Mouse (Mus musculus) hindbrain, postnatal 0 days (tissue): ENCODE results near the gene Gm43191. TPM values are rescaled to one million over a fixed set of nuclear protein-coding genes. Genes with fewer than 3 reads are reported as not detected.

Experiments used
- ATAC-seq: fragments of 200-750 bp; cut with Nextera tagmentation; 2 replicates; pipeline ENCODE4 v1.8.0; 2017; ENCODE audit warnings: mild to moderate bottlenecking, moderate TSS enrichment, moderate library complexity
- DNase-seq: peaks from one replicate; pipeline ENCODE4 v3.0.0-alpha.2; 2015; ENCODE audit warnings: low spot score
- H3K27ac ChIP-seq: fragments of 300-500 bp; sonication (generic); 2 replicates; pipeline ENCODE4 v1.5.1; 2014; ENCODE audit warnings: mild to moderate bottlenecking
- H3K27me3 ChIP-seq: fragments of 300-500 bp; sonication (generic); 2 replicates; pipeline ENCODE4 v1.6.1; 2014; ENCODE audit warnings: low read length, mixed read lengths; ENCODE audit not compliant: insufficient read depth
- H3K36me3 ChIP-seq: fragments of 300-500 bp; sonication (generic); 2 replicates; pipeline ENCODE4 v1.6.1; 2014; ENCODE audit warnings: low read length, mixed read lengths; ENCODE audit not compliant: insufficient read depth
- H3K4me1 ChIP-seq: fragments of 300-500 bp; sonication (generic); 2 replicates; pipeline ENCODE4 v1.6.1; 2014; ENCODE audit warnings: antibody characterized with exemption, low read length, mixed read lengths; ENCODE audit not compliant: insufficient read depth
- H3K4me2 ChIP-seq: fragments of 300-500 bp; sonication (generic); 2 replicates; pipeline ENCODE4 v1.6.1; 2014; ENCODE audit warnings: low read depth, mild to moderate bottlenecking, low read length, moderate library complexity, mixed read lengths
- H3K4me3 ChIP-seq: fragments of 300-500 bp; sonication (generic); 2 replicates; pipeline ENCODE4 v1.5.1; 2014; ENCODE audit warnings: low read length
- H3K9ac ChIP-seq: fragments of 300-500 bp; sonication (generic); replicated peaks from 2 replicates; pipeline ENCODE4 v1.6.1; 2014; ENCODE audit warnings: mild to moderate bottlenecking, low read length, moderate library complexity, mixed read lengths
- H3K9me3 ChIP-seq: fragments of 300-500 bp; sonication (generic); 2 replicates; pipeline ENCODE4 v1.6.1; 2016; ENCODE audit warnings: low read length, mixed read lengths
- CTCF ChIP-seq: IDR thresholded peaks from 2 replicates; pipeline ENCODE4 v1.5.1; 2016; ENCODE audit warnings: antibody characterized with exemption, control low read depth, low read depth
- WGBS: fragments of 180-500 bp; shearing (Covaris S2); extraction: QIAGEN DNeasy Blood & Tissue Kit; methylation state at CpG from one replicate; pipeline ENCODE4 v1.1.7; 2014; 5-methylcytosine and 5-hydroxymethylcytosine counted together
- polyA plus RNA-seq: library from polyadenylated mRNA; unstranded; fragments of >200 nt; fragmentation: Nextera tagmentation; extraction: Ambion mirVana; gene quantifications from 2 replicates; pipeline ENCODE4 v1.2.1, GENCODE M21; 2015
- total RNA-seq: library from RNA; depleted of rRNA; stranded (reverse); fragments of >200 nt; gene quantifications from 2 replicates; pipeline ENCODE4 v1.2.3, GENCODE M21; 2014

Gene Gm43191
- total and polyA plus RNA-seq, 2 experiments from 2014 or later = not detected

DNA sequence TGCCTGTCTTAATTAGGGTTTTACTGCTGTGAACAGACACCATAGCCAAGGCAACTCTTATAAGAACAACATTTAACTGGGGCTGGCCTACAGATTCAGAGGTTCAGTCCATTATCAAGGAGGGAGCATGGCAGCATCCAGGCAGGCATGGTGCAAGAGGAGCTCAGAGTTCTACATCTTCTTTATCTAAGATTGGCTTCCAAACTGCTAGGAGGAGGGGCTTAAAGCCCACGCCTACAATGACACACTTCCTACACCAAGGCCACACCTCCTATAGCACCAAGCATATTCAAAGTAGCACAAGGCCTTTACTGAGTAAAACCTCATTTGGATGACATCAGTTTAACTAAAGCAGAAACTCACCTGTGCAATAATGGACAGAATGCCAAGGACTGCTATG lies 41.0 kb downstream of the Gm43191 start:
- H3K4me3 ChIP-seq = no peak overlapping the region
- no peak for ATAC-seq
- no peak for TF ChIP-seq CTCF

GRCm38 (mm10) chr3:116638572-116638971 lies 42.5 kb downstream of the Gm43191 start:
- no peak for TF ChIP-seq CTCF
- no peaks in the 10 kb centered on the region for H3K27me3 ChIP-seq
- ATAC-seq = no peak

More for the DNA sequence above, 41.0 kb downstream of the Gm43191 start:
- H3K4me2 ChIP-seq = no peak overlapping the region
- no peak overlapping the region for H3K9ac ChIP-seq
- no peaks in the 10 kb centered on the region for H3K9me3 ChIP-seq
- WGBS = 84% methylated on average over 1 of the region's 1 CpGs
- no peaks in the 10 kb centered on the region for H3K27me3 ChIP-seq
- no peak for DNase-seq
- H3K27ac ChIP-seq = no peak overlapping the region
- H3K36me3 ChIP-seq = peaks cover 69% of the 10 kb centered on the region
- H3K4me1 ChIP-seq = no peaks in the 10 kb centered on the region

GRCm38 (mm10) chr3:116637693-116638476 lies 43.2 kb downstream of the Gm43191 start:
- H3K4me3 ChIP-seq = no peak overlapping the region
- H3K36me3 ChIP-seq = peaks cover 68% of the 10 kb centered on the region
- H3K27ac ChIP-seq = no peak overlapping the region
- no peak overlapping the region for H3K9ac ChIP-seq
- ATAC-seq (no peak), DNase-seq (no peak)
- H3K4me2 ChIP-seq = no peak overlapping the region
- H3K4me1 ChIP-seq = no peaks in the 10 kb centered on the region
- H3K27me3 ChIP-seq = no peaks in the 10 kb centered on the region
- no peak for TF ChIP-seq CTCF
- no peaks in the 10 kb centered on the region for H3K9me3 ChIP-seq
- WGBS = 89% methylated on average over 9 of the region's 9 CpGs

More at GRCm38 (mm10) chr3:116638572-116638971, 42.5 kb downstream of the Gm43191 start:
- Histone ChIP-seq H3K9ac (no peak overlapping the region), H3K27ac (no peak overlapping the region), H3K4me3 (no peak overlapping the region), H3K4me2 (no peak overlapping the region), H3K4me1 (no peaks in the 10 kb centered on the region), H3K36me3 (peaks cover 71% of the 10 kb centered on the region), H3K9me3 (no peaks in the 10 kb centered on the region)
- WGBS = 84% methylated on average over 7 of the region's 7 CpGs
- DNase-seq = no peak

DNA sequence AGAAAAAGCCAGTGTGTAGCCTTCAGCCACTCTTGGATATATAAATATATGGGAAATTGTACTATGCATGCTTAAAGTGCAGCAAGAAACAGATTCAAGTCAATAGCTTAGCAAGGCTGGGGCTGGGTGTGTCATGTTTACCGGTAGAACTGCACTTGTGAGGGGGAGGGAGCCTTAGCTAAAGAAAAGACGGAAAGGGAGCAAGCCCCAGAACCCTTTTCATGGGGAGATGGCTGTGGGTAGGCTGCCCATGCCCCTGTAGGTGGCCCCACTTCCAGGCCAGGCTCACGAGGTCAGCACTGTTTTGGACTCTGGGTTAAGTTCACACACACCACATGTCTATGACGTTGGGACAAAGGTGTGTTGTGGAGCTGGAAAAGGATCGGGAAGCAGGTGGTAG lies 45.3 kb downstream of the Gm43191 start:
- DNase-seq (no peak), ATAC-seq (0 out of 2 replicates have a peak, but pooled peaks have one; percentile 7)
- H3K27ac ChIP-seq = no peak overlapping the region
- H3K4me1 ChIP-seq = no peaks in the 10 kb centered on the region
- no peaks in the 10 kb centered on the region for H3K9me3 ChIP-seq
- H3K4me3 ChIP-seq = no peak overlapping the region
- no peak overlapping the region for H3K9ac ChIP-seq
- TF ChIP-seq CTCF = no peak
- no peaks in the 10 kb centered on the region for H3K27me3 ChIP-seq
- 53% methylated on average over 5 of the region's 5 CpGs for WGBS
- no peak overlapping the region for H3K4me2 ChIP-seq
- peaks cover 56% of the 10 kb centered on the region for H3K36me3 ChIP-seq

DNA sequence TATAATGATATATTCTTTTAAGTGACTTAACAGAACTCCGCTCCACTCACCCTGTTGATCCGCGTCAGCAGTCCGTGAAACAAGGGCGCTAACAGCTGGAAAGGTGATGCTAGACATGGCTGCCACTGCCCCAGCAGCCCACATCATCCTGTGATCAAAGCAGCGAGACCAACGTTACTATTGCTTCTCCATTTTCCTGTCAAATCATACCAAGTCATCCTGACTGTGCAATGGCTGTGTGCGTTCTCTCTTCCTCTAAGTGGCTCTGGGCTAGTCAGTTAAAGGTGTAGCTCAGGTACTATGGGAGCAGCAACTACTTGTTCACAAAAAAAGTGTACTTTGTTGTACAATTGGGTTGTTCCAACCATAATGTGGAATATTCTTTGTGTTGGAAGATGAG lies 46.2 kb downstream of the Gm43191 start:
- H3K27me3 ChIP-seq = no peaks in the 10 kb centered on the region
- H3K9me3 ChIP-seq = no peaks in the 10 kb centered on the region
- 94% methylated on average over 8 of the region's 8 CpGs for WGBS

GRCm38 (mm10) chr3:116634091-116634490 lies 47.0 kb downstream of the Gm43191 start:
- H3K27ac ChIP-seq = no peak overlapping the region
- no peak overlapping the region for H3K4me2 ChIP-seq
- no peak for TF ChIP-seq CTCF
- H3K9ac ChIP-seq = no peak overlapping the region
- H3K36me3 ChIP-seq = peaks cover 47% of the 10 kb centered on the region
- DNase-seq (no peak), ATAC-seq (no peak)
- no peak overlapping the region for H3K4me3 ChIP-seq
- H3K4me1 ChIP-seq = no peaks in the 10 kb centered on the region
- H3K27me3 ChIP-seq = no peaks in the 10 kb centered on the region
- H3K9me3 ChIP-seq = no peaks in the 10 kb centered on the region
- WGBS = 89% methylated on average over 3 of the region's 3 CpGs

More for the DNA sequence above, 46.2 kb downstream of the Gm43191 start:
- ATAC-seq = no peak
- Histone ChIP-seq H3K4me2 (no peak overlapping the region), H3K4me3 (no peak overlapping the region), H3K36me3 (peaks cover 49% of the 10 kb centered on the region), H3K4me1 (no peaks in the 10 kb centered on the region), H3K9ac (no peak overlapping the region), H3K27ac (no peak overlapping the region)
- no peak for DNase-seq
- TF ChIP-seq CTCF = no peak

- Histone ChIP-seq H3K9ac (no peak overlapping the region), H3K9me3 (no peaks in the 10 kb centered on the region), H3K4me2 (no peak overlapping the region), H3K4me3 (no peak overlapping the region), H3K27me3 (no peaks in the 10 kb centered on the region), H3K36me3 (peaks cover 41% of the 10 kb centered on the region), H3K4me1 (no peaks in the 10 kb centered on the region), H3K27ac (no peak overlapping the region)
- TF ChIP-seq CTCF = no peak
- 91% methylated on average over 3 of the region's 3 CpGs for WGBS
- ATAC-seq (no peak), DNase-seq (no peak)
Measured at GRCm38 (mm10) chr3:116632971-116633370, 48.1 kb downstream of the Gm43191 start.
